Mouse (Mus musculus): ENCODE measurements around the gene Thpo.

The Thpo gene

GRCm38 (mm10) chr16:20723247-20723646, 11.1 kb downstream of the Thpo start:
- no peak for DNase-seq

DNA sequence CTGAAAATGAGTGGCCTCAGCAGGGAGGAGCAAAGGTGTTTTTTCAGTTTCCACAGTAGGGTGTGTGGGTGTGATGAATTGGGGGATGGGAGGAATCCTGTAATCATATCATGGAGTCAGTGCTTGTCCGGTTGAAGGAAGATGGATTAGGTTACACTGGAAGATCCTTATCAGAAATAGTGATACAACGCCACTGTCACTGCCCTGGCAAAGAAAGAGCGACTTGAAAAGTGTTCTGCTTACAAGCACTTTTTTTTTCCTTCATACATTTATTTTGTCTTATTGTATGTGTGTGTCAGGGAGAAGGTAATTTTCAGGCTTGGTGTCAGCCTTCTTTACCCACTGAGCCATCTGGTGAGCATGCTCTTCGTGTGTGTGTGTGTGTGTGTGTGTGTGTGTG, 11.6 kb downstream of the Thpo start:
- DNase-seq, result no peak

DNA sequence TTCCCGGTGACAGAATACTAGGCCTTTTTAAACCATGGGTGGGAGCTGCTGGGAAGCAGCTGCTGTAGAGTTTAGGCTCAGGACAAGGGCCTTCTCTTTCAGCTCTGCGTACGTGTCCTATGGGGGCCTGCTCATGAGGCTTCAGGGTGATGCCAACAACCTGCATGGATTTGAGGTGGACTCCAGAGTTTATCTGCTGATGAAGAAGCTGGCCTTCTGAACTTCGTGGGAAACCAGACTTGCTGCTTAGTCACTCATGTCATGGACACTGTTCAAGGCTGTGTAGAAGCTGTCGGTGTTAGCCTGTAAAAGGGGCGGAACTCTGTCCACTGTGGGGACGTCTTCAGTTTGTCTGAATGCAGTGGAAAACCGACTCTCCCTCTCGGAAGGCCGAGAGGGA, 12.5 kb downstream of the Thpo start:
- DNase-seq, result no peak

- no peak for DNase-seq
Measured at GRCm38 (mm10) chr16:20717978-20718670, 16.2 kb downstream of the Thpo start.

- peak; percentile 97 for DNase-seq
Measured at GRCm38 (mm10) chr16:20717181-20717977, 16.9 kb downstream of the Thpo start, which contains the start of the genes Polr2h and Clcn2. TSS of gene Polr2h (plus strand) at chr16:20717665. TSS of gene Clcn2 (minus strand) at chr16:20717746.

GRCm38 (mm10) chr16:20716841-20717180, 17.5 kb downstream of the Thpo start:
- no peak for DNase-seq

DNA sequence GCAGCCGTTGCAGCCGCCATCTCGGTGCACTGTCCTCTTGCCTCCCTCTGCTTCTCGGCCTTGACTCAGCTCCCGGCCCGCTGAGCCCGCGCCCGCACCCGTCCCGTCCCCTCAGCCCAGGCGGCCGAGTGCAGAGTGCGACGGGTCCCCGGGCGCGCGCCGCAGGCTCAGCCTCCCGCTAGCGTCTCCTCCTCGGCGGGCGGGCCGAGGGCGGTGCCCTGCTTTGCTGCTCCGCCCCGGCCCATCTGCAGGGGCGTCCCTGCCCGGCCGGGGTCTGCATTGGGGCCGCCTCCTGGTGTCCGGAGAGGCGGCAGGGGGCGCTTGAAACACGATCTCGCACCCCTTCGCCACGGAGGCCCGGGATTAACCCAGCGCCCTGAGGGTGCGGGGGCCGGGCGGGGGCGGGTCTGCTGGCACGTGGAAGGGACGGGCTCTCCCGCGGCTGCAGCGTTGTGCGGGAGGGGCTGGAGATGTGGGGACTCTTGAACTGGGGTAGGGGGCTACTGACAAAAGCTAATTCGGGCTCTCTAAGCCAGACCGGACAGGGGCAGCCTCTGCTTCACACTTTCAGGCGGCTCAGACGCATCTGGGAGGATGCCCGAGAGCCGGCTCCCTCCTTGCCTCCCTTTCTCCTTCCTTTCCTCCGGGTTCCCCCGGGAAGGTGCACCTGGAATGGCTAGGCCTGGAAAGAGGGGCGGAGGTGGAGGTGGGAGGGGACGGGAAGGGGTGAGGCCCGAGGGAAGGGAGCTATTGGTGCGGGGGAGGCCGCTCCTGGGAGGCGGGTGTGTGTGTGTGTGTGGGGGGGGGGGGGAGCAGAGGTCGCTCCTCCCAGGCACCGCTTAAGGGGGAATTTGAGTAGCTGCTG, 18.1 kb downstream of the Thpo start:
- DNase-seq, result peak; percentile 72

DNA sequence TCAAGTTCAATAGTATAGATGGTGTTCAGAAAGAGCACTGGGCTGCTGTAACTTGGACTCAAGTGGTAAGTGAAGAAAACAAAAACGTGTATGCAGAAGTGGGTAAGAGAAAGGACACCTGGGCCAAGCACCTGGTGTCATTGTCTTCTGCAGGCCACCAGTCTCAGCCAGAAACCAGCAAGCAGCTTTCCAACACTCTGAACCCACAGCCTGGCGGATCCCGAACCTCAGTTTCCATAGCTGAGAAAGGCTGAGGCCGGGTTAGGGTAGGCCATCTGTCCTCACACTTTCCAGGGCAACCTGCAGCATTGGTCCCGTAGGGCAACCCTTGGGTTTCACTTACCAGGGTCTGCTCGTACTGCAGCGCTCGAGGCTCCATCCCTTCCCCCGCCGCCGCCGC, 18.7 kb downstream of the Thpo start:
- no peak for DNase-seq

GRCm38 (mm10) chr16:20715161-20715560, 19.1 kb downstream of the Thpo start:
- DNase-seq, result no peak

- no peak for DNase-seq
Measured at GRCm38 (mm10) chr16:20714307-20715080, 19.8 kb downstream of the Thpo start.

- DNase-seq, result no peak
Measured at GRCm38 (mm10) chr16:20712889-20713288, 21.4 kb downstream of the Thpo start.

DNA sequence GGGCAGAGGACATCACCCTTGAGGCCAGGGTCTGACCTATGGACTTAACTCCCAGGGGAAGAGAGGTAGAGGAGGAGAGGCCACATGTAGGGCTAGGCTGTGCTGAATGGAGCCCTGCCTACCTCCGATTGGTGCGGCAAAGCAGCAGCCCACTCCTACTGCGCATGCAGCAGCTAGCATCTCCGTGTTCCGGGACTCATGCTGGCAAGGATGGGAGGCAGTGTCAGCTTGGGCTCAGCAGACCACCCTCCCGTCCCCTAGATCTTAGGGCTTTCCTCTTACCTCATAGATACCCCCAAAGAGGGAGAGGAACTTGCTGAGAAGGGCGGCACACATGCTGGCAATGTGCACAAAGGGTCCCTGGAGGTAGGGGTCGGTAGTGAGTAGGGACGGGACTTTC, 22.1 kb downstream of the Thpo start:
- DNase-seq, result no peak

DNA sequence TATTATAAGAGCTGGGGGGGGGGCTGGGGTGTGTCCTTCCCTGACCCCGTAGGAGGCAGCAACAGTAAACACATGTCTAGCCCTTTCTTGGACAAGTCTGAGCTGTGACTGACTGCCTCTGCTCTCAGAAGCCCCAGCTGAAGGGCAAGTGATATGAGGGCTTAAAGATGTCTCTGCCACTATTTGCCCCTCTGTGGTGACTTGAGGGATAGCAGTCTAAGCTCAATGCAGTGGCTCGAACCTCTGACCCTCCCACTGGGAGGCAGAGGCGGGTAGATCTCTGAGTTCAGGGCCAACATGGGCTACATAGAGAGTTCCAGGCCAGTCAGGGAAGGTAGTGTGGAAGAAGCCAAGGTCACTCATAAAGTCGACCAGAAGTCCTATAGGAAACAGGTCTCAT, 23.5 kb downstream of the Thpo start:
- DNase-seq, result no peak

DNA sequence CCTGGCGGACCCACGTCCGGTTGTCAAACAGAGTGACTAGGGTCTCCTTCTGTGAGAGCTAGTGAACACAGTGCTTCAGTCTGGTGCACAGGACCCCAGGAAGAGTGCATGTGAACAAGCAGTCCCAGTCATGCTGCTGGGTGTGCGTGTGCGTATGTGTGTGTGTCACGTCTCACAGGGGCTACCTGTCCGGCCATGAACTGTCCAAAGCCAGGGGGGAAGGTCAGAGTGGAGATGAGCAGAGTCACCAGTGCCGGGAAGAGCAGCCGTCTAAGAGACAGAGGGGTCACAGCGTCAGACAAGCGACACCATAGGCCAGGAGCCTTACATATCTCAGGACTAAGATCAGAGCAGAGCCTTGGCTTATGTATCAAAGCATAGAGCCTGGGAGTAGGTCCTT, 23.9 kb downstream of the Thpo start:
- DNase-seq, result no peak

DNA sequence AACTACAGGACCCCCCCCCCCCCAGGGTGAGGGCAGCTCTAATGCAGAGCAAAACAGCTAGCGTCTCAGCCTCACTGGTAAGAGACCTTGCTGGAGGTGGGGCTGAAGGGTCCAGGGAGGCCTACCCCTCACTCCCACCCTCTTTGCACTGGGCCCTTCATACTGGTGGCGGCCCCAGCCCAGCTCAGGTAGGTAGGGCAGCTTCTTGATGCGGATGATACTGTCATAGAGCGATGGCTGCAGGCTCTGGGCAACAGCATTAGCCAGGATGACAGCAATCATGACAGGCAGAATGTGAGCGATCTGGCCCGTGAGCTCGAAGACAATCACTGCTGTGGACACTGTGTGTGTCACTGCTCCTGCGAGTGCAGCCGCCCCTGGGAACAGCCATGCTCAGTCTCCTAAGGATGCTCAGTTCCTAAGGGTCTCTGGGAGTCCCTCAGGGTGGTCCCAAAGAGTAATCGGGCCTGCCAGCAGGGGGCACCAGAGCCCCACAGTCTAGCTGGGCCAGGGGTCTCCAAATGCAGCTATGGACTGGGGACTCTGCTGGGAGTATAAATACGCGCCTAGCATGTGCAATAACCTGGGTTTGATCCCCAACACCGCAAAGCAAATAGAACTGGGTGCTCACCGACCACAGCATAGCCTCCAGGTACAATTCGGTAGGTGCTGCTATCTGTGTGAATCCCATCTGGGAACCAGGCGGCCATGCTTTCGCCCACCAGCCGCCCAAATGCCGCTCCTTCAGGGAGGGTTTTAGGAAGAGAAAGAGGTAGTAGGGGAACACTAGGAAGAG, 25.2 kb downstream of the Thpo start:
- peak; percentile 47 for DNase-seq

GRCm38 (mm10) chr16:20708220-20708938, 25.9 kb downstream of the Thpo start:
- DNase-seq, result no peak

DNA sequence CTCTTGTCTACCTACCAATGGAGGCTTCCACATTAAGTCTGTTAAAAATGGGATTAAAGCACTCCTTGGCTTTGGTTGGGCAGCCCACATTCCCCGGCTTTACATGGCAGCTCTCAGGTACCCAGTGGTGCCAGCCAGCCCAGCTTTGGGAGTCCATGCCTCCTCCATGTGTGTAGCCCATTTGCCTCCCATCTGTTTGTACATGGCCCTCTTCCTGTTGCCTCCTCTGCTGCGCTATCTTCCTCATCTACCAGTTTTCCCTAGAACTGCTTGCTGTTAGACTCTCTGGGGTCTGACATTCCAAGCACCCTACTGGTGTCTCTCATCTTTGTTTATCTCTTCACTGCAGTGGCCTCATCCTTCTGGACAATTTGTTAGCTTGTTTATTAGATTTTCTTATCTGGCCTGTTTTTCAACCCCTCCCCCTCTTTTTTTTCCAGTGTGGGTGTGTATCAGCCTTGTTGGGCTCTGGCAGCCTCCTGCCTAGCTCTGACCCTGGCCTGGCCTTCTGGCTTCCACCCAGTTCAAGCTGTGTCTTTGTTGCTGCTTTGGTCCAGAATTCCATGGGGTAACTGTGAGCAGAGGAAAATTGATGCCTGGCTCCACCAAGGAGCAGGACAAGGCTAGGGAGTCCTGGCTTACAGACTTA, 27.8 kb downstream of the Thpo start:
- no peak for DNase-seq

DNA sequence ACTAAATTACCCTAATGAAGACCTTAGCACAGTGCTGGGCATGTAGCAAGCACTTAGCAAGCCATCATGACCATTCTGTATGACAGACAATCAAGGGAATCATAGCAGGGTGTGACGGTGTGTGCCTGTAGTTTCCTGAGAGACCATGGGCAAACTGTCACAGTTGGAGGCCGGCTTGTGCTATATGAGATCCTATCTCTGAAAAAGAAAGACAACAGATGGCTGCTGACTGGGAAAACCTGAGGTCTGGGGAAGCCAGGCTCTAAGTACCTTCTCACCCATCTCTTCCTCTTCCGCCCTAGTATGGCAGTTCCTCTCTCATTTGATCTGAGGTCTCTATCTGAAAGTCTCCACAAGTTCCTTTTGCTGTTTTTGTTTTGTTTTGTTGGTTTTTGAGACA, 28.5 kb downstream of the Thpo start:
- DNase-seq, result no peak

DNA sequence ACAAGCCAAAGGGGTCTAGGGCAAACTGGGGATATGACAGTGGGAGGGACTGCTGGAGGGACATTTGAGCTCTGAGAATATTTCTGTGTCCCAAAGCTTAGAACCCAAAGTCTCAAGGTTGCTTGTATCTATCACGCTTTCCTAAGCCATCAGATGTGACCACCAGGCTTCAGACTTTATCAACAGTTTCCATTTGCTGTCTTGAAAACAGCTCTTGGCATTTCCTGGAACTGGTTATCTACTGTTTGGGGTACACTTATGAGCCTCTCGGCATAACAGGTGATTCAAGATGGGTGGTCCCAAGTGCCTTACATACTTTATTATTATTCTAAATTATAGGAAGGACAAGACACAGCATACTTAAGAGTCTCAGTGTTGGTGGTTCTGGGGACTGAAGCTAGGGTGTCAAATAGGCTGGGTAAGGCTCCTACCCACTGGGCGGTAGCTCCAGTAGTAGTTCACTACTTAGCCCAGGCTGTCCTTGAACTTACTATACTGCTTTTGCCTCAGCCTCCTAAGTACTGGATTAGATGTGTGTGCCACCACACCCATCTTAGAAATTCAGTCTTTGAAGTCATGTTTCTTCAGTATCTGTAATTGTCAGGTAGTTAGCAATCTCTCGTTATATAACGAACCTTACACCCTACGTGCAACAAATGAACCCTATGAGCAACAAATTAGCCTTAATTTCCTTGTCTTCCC, 30.5 kb downstream of the Thpo start:
- no peak for DNase-seq

- DNase-seq, result no peak
Measured at GRCm38 (mm10) chr16:20703071-20703470, 31.2 kb downstream of the Thpo start.
